Comparison of ENCODE assay signal across 23 mouse cellular contexts in genomic region chr14:62870238-62870638, GRCm38 (mm10). TPM values are rescaled to one million over a fixed set of nuclear protein-coding genes. Genes with fewer than 3 reads are reported as not detected.
DNase-seq lines count a peak whose midpoint lies in the region; ATAC-seq lines count a peak whose summit lies in the region.
"Had no signal": no experiment of that assay in that cellular context is flagged by ENCODE, and none has a peak within 500 bp of the region (broad histone marks: within the 10 kb centered on the region; RNA-seq: fewer than 3 reads in every experiment).

No protein-coding gene starts in this region.

- intact Hi-C loops in heart, postnatal 14 days (cut with DNase I): no loop called here

- DNase-seq in heart, adult 11 months: peak; percentile 66
- DNase-seq in heart, postnatal 14 days: no peak
- DNase-seq in T-cell, adult 2 months (ENCODE audit: low spot score): peak; percentile 47
- DNase-seq in thymus, adult 18-20 months: peak; percentile 69 to 80
- DNase-seq in thymus, postnatal 25 days: peak; percentile 81
- DNase-seq in Muller cell, postnatal 12 days (ENCODE audit: inconsistent ontology term): no peak
- no peak for DNase-seq in kidney, postnatal 4 days
- DNase-seq: adrenal gland, postnatal 36 days; cerebellum, adult 2 months; cerebellum, postnatal 14 days; gastrocnemius, adult 2 months; gastrocnemius, postnatal 36 days; heart, adult 2 months; heart, postnatal 4 days; kidney, adult 2 months; kidney, postnatal 36 days; layer of hippocampus, postnatal 36 days; lung, embryonic 14.5 days; lung, postnatal 14 days had no signal

- ATAC-seq in megakaryocyte, adult 5-6 weeks (ENCODE audit: poor library complexity, severe bottlenecking): no peak
- ATAC-seq: forebrain, embryonic 16.5 days; intestine, embryonic 15.5 days; midbrain, embryonic 16.5 days had no signal

RNA-seq across cellular contexts. Expression of gene Wdfy2, which starts 32.8 kb away (rescaled TPM):
- total RNA-seq in heart, postnatal 14 days (2021): 1 to 10 TPM; 8.1 to 8.6 TPM
- total RNA-seq in megakaryocyte, adult 5-6 weeks (2015): 35.4 and 35.8 TPM in 2 replicates
- 45.7 and 51.7 TPM in 2 replicates for total RNA-seq in megakaryocyte, adult 5-6 weeks (2017)

Comparison
In these comparisons a context has a peak if more than half of its experiments do, and no peak if none do; other contexts are left out.
1. DNase-seq: peak in heart, adult 11 months (single experiment), T-cell, adult 2 months (single experiment), thymus, adult 18-20 months (2 of 2) and thymus, postnatal 25 days (single experiment); none in heart, postnatal 14 days (0 of 2), Muller cell, postnatal 12 days (single experiment) and kidney, postnatal 4 days (0 of 2).